Mouse (Mus musculus) intestine, postnatal 0 days (tissue): ENCODE results near the gene Zfyve26. TPM values are rescaled to one million over a fixed set of nuclear protein-coding genes. Genes with fewer than 3 reads are reported as not detected.

Experiments
- ATAC-seq: fragments of 200-750 bp; cut with Nextera tagmentation; 2 replicates; pipeline ENCODE4 v1.8.0; 2017; ENCODE audit warnings: mild to moderate bottlenecking, moderate TSS enrichment, moderate library complexity
- H3K27ac ChIP-seq: fragments of 300-500 bp; sonication (generic); 2 replicates; pipeline ENCODE4 v1.5.1; 2014; ENCODE audit warnings: mild to moderate bottlenecking, low read depth, low read length, moderate library complexity
- H3K27me3 ChIP-seq: fragments of 300-500 bp; sonication (generic); replicated peaks from 2 replicates; pipeline ENCODE4 v1.6.1; 2014; ENCODE audit warnings: low read length, mixed read lengths; ENCODE audit not compliant: control insufficient read depth, insufficient read depth
- H3K36me3 ChIP-seq: fragments of 300-500 bp; sonication (generic); 2 replicates; pipeline ENCODE4 v1.6.1; 2014; ENCODE audit warnings: mild to moderate bottlenecking, moderate library complexity; ENCODE audit not compliant: control insufficient read depth, insufficient read depth
- H3K4me1 ChIP-seq: fragments of 300-500 bp; sonication (generic); replicated peaks from 2 replicates; pipeline ENCODE4 v1.6.1; 2014; ENCODE audit warnings: antibody characterized with exemption, low read length, mixed read lengths; ENCODE audit not compliant: control insufficient read depth, insufficient read depth
- H3K4me2 ChIP-seq: fragments of 300-500 bp; sonication (generic); replicated peaks from 2 replicates; pipeline ENCODE4 v1.6.1; 2014; ENCODE audit warnings: low read depth, mild to moderate bottlenecking, moderate library complexity
- H3K4me3 ChIP-seq: fragments of 300-500 bp; sonication (generic); 2 replicates; pipeline ENCODE4 v1.5.1; 2014; ENCODE audit warnings: low read depth, low read length
- H3K9ac ChIP-seq: fragments of 300-500 bp; sonication (generic); 2 replicates; pipeline ENCODE4 v1.6.1; 2014; ENCODE audit warnings: mild to moderate bottlenecking, low read depth, low read length
- H3K9me3 ChIP-seq: fragments of 300-500 bp; sonication (generic); 2 replicates; pipeline ENCODE4 v1.6.1; 2016; ENCODE audit warnings: mixed run types; ENCODE audit not compliant: control insufficient read depth
- CTCF ChIP-seq: sonication (generic); IDR thresholded peaks from 2 replicates; pipeline ENCODE4 v1.5.1; 2016; ENCODE audit warnings: low read depth, mild to moderate bottlenecking, control low read depth, antibody characterized with exemption, moderate library complexity
- WGBS: fragments of 180-500 bp; shearing (Covaris S2); extraction: QIAGEN DNeasy Blood & Tissue Kit; methylation state at CpG from one replicate; pipeline ENCODE4 v1.1.7; 2014; 5-methylcytosine and 5-hydroxymethylcytosine counted together
- polyA plus RNA-seq: library from polyadenylated mRNA; unstranded; fragments of >200 nt; fragmentation: Nextera tagmentation; extraction: Ambion mirVana; gene quantifications from 2 replicates; pipeline ENCODE4 v1.2.1, GENCODE M21; 2015

Zfyve26 gene
- polyA plus RNA-seq, 1 experiment from 2014 or later: 7.9 TPM

- no peak for TF ChIP-seq CTCF
- Histone ChIP-seq H3K27ac (no peak overlapping the region), H3K9ac (no peak overlapping the region), H3K9me3 (no peaks in the 10 kb centered on the region), H3K4me1 (no peaks in the 10 kb centered on the region), H3K4me2 (no peak overlapping the region), H3K4me3 (no peak overlapping the region), H3K36me3 (no peaks in the 10 kb centered on the region), H3K27me3 (no peaks in the 10 kb centered on the region)
- WGBS: 44% methylated on average over 4 of the region's 4 CpGs
- ATAC-seq: no peak
Measured at GRCm38 (mm10) chr12:79306013-79306412, 9.9 kb upstream of the Zfyve26 start.

- peak; percentile 61 for TF ChIP-seq CTCF
- no peak overlapping the region for H3K9ac ChIP-seq
- no peak for ATAC-seq
- H3K27me3 ChIP-seq: no peaks in the 10 kb centered on the region
- no peak overlapping the region for H3K27ac ChIP-seq
- H3K4me3 ChIP-seq: no peak overlapping the region
- no peak overlapping the region for H3K4me2 ChIP-seq
- H3K36me3 ChIP-seq: no peaks in the 10 kb centered on the region
- WGBS: 40% methylated on average over 1 of the region's 1 CpGs
- no peaks in the 10 kb centered on the region for H3K9me3 ChIP-seq
- no peaks in the 10 kb centered on the region for H3K4me1 ChIP-seq
Measured at GRCm38 (mm10) chr12:79305131-79305530, 9.0 kb upstream of the Zfyve26 start.

GRCm38 (mm10) chr12:79301802-79302201 lies 5.7 kb upstream of the Zfyve26 start:
- 68% methylated on average over 9 of the region's 9 CpGs for WGBS
- H3K36me3 ChIP-seq: no peaks in the 10 kb centered on the region
- H3K4me1 ChIP-seq: no peaks in the 10 kb centered on the region
- TF ChIP-seq CTCF: no peak
- H3K9me3 ChIP-seq: no peaks in the 10 kb centered on the region
- no peak for ATAC-seq
- no peak overlapping the region for H3K27ac ChIP-seq
- H3K4me3 ChIP-seq: no peak overlapping the region
- H3K9ac ChIP-seq: no peak overlapping the region
- H3K4me2 ChIP-seq: no peak overlapping the region
- no peaks in the 10 kb centered on the region for H3K27me3 ChIP-seq

GRCm38 (mm10) chr12:79297884-79298636 lies 2.0 kb upstream of the Zfyve26 start:
- no peak for ATAC-seq
- H3K4me1 ChIP-seq: no peaks in the 10 kb centered on the region
- peak overlapping the region; percentile 38; the same call in 1 of the 2 replicates for H3K9ac ChIP-seq
- H3K4me3 ChIP-seq: peak overlapping the region; percentile 81
- no peaks in the 10 kb centered on the region for H3K9me3 ChIP-seq
- no peaks in the 10 kb centered on the region for H3K27me3 ChIP-seq
- H3K27ac ChIP-seq: no peak overlapping the region
- peak overlapping the region; percentile 67 for H3K4me2 ChIP-seq
- no peak for TF ChIP-seq CTCF
- WGBS: 9% methylated on average over 15 of the region's 15 CpGs
- H3K36me3 ChIP-seq: peaks cover 5% of the 10 kb centered on the region; the same call in 1 of the 2 replicates

- no peaks in the 10 kb centered on the region for H3K4me1 ChIP-seq
- no peaks in the 10 kb centered on the region for H3K27me3 ChIP-seq
- H3K36me3 ChIP-seq: peaks cover 5% of the 10 kb centered on the region; the same call in 1 of the 2 replicates
- TF ChIP-seq CTCF: no peak
- under 1% methylated on average over 21 of the region's 21 CpGs for WGBS
- peak; percentile 74 for ATAC-seq
- H3K4me3 ChIP-seq: peak within 1 kb of the TSS; percentile 81
- H3K4me2 ChIP-seq: peak within 1 kb of the TSS; percentile 67
- H3K9me3 ChIP-seq: no peaks in the 10 kb centered on the region
- H3K27ac ChIP-seq: peak within 1 kb of the TSS; percentile 61
- H3K9ac ChIP-seq: peak within 1 kb of the TSS; percentile 65
Measured at GRCm38 (mm10) chr12:79297121-79297576, 1.0 kb upstream of the Zfyve26 start, which contains the start of gene Rad51b. Rad51b (plus strand) TSS chr12:79297282.

- TF ChIP-seq CTCF: no peak
- no peak overlapping the region for H3K4me3 ChIP-seq
- no peak for ATAC-seq
- H3K36me3 ChIP-seq: peaks cover 24% of the 10 kb centered on the region
- H3K27ac ChIP-seq: no peak overlapping the region
- no peak overlapping the region for H3K4me2 ChIP-seq
- no peaks in the 10 kb centered on the region for H3K27me3 ChIP-seq
- H3K4me1 ChIP-seq: no peaks in the 10 kb centered on the region
- WGBS: 60% methylated on average over 6 of the region's 6 CpGs
- H3K9ac ChIP-seq: no peak overlapping the region
- no peaks in the 10 kb centered on the region for H3K9me3 ChIP-seq
Measured at GRCm38 (mm10) chr12:79292874-79293273, 3.2 kb downstream of the Zfyve26 start.
